Mouse (Mus musculus) ES-Bruce4 (cell line): ENCODE measurements around the gene Myh7b. TPM values are rescaled to one million over a fixed set of nuclear protein-coding genes. Genes with fewer than 3 reads are reported as not detected.
A peak's percentile ranks its signal among the peaks of the same experiment; 100 is the strongest.

ENCODE experiments used
- H3K27ac ChIP-seq: 2 replicates; pipeline ENCODE4 v1.5.1; 2012; ENCODE audit warnings: low read length, inconsistent platforms; ENCODE audit not compliant: insufficient read depth
- H3K27me3 ChIP-seq: 2 replicates; pipeline ENCODE4 v1.6.1; 2012; ENCODE audit warnings: mild to moderate bottlenecking, low read length, inconsistent platforms; ENCODE audit not compliant: control insufficient read depth, poor library complexity, insufficient read depth, severe bottlenecking
- H3K36me3 ChIP-seq: 2 replicates; pipeline ENCODE4 v1.6.1; 2012; ENCODE audit warnings: inconsistent platforms, mild to moderate bottlenecking, low read length, moderate library complexity; ENCODE audit not compliant: control insufficient read depth, poor library complexity, insufficient read depth, severe bottlenecking
- H3K4me1 ChIP-seq: one replicate; pipeline ENCODE4 v1.8.1; 2011; ENCODE audit warnings: low read length; ENCODE audit not compliant: control insufficient read depth, insufficient read depth
- H3K4me3 ChIP-seq: 2 replicates; pipeline ENCODE4 v1.5.1; 2011; ENCODE audit warnings: low read depth, mild to moderate bottlenecking, low read length
- H3K9ac ChIP-seq: 2 replicates; pipeline ENCODE4 v1.6.1; 2012; ENCODE audit warnings: low read depth, mild to moderate bottlenecking, inconsistent platforms; ENCODE audit not compliant: poor library complexity, severe bottlenecking
- H3K9me3 ChIP-seq: replicated peaks from 2 replicates; pipeline ENCODE4 v1.6.1; 2012; ENCODE audit warnings: mild to moderate bottlenecking, low read length, inconsistent platforms; ENCODE audit not compliant: control insufficient read depth, poor library complexity, insufficient read depth, severe bottlenecking
- CTCF ChIP-seq: IDR thresholded peaks from one replicate; pipeline ENCODE4 v1.8.1; 2011; ENCODE audit warnings: low read depth, low read length
- EP300 ChIP-seq: IDR thresholded peaks from 2 replicates; pipeline ENCODE4 v1.6.1; 2011; ENCODE audit warnings: low read depth, low read length; ENCODE audit not compliant: insufficient read depth
- POLR2A ChIP-seq: IDR thresholded peaks from one replicate; pipeline ENCODE4 v1.8.1; 2011; ENCODE audit warnings: low read length; ENCODE audit not compliant: insufficient read depth
- polyA plus RNA-seq: library from polyadenylated mRNA; stranded (reverse); fragments of >200 nt; gene quantifications from 2 replicates; pipeline ENCODE4 v1.2.4, GENCODE M21; 2011; ENCODE audit warnings: low read depth; ENCODE audit not compliant: missing spikeins, insufficient read depth, insufficient read length

Gene Myh7b
- polyA plus RNA-seq: 0.70 and 1.0 TPM in 2 replicates

DNA sequence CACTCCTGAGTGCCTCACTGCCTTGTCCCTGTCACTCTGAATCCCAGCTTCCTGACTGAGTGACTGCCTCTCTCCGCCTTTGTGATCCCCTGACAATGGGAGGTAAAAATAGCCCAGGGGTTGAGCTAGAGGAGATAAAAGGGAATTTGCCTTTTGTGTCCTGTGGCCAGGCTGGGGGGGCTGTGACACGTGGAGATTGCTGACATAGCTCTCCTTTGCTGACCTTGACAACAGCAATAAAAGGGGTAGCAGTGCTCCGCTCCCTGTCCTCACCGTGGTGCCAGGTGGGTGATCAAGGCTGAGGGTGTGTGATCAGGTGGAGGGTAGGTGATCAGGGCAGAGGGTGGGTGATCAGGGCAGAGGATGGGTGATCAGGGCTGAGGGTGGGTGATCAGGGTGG is at the start of gene Myh7b:
Myh7b (plus strand) TSS at position 235 of the 400 bp plus-strand sequence.
- Histone ChIP-seq H3K9me3 (no peaks in the 10 kb centered on the region), H3K27ac (no peak within 1 kb of the TSS), H3K9ac (no peak within 1 kb of the TSS), H3K27me3 (no peaks in the 10 kb centered on the region), H3K4me3 (no peak within 1 kb of the TSS), H3K4me1 (peaks cover 10% of the 10 kb centered on the region), H3K36me3 (no peaks in the 10 kb centered on the region)
- TF ChIP-seq EP300 (peak; percentile 70; the same call in 1 of the 2 replicates), CTCF (no peak)

DNA sequence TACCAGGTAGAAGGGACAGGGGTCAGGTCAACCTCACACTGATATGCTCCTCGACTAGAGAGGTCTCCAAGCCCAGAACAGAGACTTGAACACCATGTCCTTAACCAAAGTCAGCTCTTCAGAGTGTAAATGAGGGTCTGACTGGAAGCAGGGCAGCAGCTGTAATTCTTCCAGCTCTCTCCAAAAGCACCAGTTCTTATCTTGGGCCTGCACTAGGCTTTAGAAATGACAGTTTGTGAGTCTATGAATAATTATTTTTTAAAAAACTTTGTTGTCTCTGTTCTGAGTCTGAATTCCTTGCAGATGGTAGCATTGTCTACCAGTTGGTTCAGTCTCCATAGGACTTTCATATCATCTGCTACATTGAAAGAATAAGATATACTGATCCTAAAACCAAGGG is 48.8 kb upstream of the Myh7b start:
- Histone ChIP-seq H3K9me3 (no peaks in the 10 kb centered on the region), H3K27ac (no peak overlapping the region), H3K4me3 (no peak overlapping the region), H3K36me3 (no peaks in the 10 kb centered on the region), H3K9ac (no peak overlapping the region), H3K4me1 (no peaks in the 10 kb centered on the region), H3K27me3 (no peaks in the 10 kb centered on the region; the same call in 1 of the 2 replicates)
- TF ChIP-seq POLR2A: no peak
- TF ChIP-seq CTCF: no peak
- TF ChIP-seq EP300: no peak

- no peaks in the 10 kb centered on the region for H3K9me3 ChIP-seq
- H3K4me1 ChIP-seq: no peaks in the 10 kb centered on the region
- TF ChIP-seq POLR2A: no peak
- no peak for TF ChIP-seq CTCF
- no peak for TF ChIP-seq EP300
- H3K36me3 ChIP-seq: no peaks in the 10 kb centered on the region
- H3K4me3 ChIP-seq: no peak overlapping the region
- no peaks in the 10 kb centered on the region; the same call in 1 of the 2 replicates for H3K27me3 ChIP-seq
- no peak overlapping the region for H3K9ac ChIP-seq
- no peak overlapping the region for H3K27ac ChIP-seq
These were observed 48.1 kb upstream of the Myh7b start for GRCm38 (mm10) chr2:155562934-155563333.

- Histone ChIP-seq H3K9me3 (no peaks in the 10 kb centered on the region), H3K27me3 (no peaks in the 10 kb centered on the region), H3K36me3 (no peaks in the 10 kb centered on the region), H3K27ac (no peak overlapping the region), H3K9ac (no peak overlapping the region), H3K4me3 (no peak overlapping the region), H3K4me1 (no peaks in the 10 kb centered on the region)
- TF ChIP-seq EP300 (no peak), POLR2A (no peak), CTCF (no peak)
These were observed 43.3 kb upstream of the Myh7b start for GRCm38 (mm10) chr2:155567751-155568150.

DNA sequence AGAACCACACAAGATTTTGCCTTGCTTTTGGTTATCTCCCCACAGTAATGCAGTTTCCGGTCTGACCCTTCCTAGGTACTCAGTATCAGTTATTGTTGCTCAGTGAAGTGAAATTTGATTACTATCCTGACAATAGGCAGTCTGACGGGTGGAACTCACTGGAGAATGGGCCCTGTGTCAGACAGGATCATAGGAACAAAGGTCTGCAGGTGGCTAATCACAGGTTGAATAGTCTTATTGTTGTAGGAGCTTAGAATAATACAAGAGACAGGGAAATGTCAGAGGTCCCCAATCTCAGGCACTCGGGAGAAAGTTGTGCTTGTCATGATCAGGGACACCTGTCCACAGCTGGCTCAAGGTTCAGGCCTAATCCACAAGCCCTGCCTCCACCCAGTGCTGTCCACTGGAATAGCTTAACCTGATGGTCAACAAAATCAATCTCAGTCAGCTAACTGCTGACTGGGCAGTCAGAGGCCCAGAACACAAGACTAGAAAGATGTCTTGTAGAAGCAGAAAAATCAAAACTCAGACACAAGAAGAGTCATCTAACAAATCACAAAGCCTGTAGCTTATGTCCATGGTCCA is 41.7 kb upstream of the Myh7b start:
- no peaks in the 10 kb centered on the region for H3K9me3 ChIP-seq
- no peaks in the 10 kb centered on the region for H3K36me3 ChIP-seq
- H3K27me3 ChIP-seq: no peaks in the 10 kb centered on the region
- H3K4me1 ChIP-seq: no peaks in the 10 kb centered on the region
- H3K9ac ChIP-seq: no peak overlapping the region
- no peak for TF ChIP-seq POLR2A
- no peak for TF ChIP-seq CTCF
- no peak for TF ChIP-seq EP300
- H3K27ac ChIP-seq: no peak overlapping the region
- no peak overlapping the region for H3K4me3 ChIP-seq

- H3K4me1 ChIP-seq: no peaks in the 10 kb centered on the region
- no peak for TF ChIP-seq CTCF
These were observed 38.0 kb upstream of the Myh7b start for GRCm38 (mm10) chr2:155573001-155573400.

More at GRCm38 (mm10) chr2:155573001-155573400, 38.0 kb upstream of the Myh7b start:
- Histone ChIP-seq H3K27ac (no peak overlapping the region), H3K36me3 (no peaks in the 10 kb centered on the region), H3K4me3 (no peak overlapping the region), H3K9ac (no peak overlapping the region), H3K27me3 (no peaks in the 10 kb centered on the region), H3K9me3 (no peaks in the 10 kb centered on the region)
